Mouse (Mus musculus) neural tube, postnatal 0 days (tissue): Measurements from ENCODE around the gene B630019K06Rik. TPM values are rescaled to one million over a fixed set of nuclear protein-coding genes. Genes with fewer than 3 reads are reported as not detected.

Experiments
- polyA plus RNA-seq: library from polyadenylated mRNA; unstranded; fragments of >200 nt; fragmentation: Nextera tagmentation; extraction: Ambion mirVana; gene quantifications from 2 replicates; pipeline ENCODE4 v1.2.1, GENCODE M21; 2015

Gene B630019K06Rik
- 41.5 and 51.1 TPM in 2 replicates for polyA plus RNA-seq

DNA sequence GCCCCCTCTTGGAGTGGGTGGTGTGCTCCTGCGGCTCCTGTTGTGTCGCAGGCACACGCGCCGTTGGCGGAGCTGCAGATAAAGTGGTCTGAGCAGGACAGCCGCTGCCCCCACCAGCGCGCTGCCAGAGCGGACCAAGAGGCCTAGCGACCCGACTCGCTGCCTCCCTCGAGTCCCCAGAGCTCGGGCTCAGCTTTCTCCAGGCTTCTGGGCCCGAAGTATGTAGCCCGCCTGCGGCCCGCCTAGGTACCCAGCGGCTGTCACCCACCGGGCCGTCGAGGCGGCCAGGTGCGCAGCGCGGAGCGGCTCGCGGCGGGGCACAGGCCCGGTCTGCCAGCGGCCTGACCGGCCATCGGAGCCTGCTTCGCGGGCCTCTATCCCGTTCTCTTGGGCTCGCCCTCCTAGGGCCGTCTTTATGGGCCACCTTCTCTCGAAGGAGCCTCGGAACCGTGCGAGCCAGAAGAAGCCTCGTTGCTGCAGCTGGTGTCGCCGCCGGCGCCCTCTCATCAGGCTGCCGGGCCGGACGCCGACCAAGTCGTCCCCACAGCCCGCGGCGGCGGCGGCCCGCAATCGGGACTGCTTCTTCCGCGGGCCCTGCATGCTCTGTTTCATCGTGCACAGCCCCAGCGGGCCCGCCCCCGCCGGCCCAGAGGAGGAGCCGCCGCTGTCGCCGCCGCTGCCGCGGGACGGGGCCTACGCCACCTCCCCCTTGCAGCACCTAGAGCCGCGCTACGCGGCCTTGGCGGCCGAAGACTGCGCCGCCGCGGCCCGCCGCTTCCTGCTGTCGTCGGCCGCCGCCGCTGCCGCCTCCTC is at the start of gene B630019K06Rik:
Gene B630019K06Rik (plus strand): TSS at position 40 of the 813 bp plus-strand sequence.

DNA sequence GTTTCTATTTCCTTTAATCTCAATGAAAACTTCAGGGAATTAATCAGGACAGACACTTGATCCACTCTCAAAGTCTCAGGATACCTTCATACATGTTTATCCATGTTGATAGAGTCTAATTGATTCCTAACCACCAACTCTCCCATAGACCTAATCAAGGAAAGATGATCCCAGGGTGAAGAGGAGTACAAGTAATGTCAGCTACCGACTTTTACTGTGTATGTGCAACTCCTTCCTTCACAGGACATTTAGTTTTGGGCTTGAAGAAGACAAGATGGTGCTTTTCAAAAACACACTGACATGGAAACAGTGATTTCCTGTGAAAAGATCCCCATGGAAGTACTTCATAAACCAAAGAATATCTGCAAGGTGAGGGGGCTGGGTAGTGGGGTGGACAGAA is 48.5 kb upstream of the B630019K06Rik start, which contains the start of gene Gm6592:
Gene Gm6592 (plus strand): TSS at position 301 of the 400 bp plus-strand sequence.

DNA sequence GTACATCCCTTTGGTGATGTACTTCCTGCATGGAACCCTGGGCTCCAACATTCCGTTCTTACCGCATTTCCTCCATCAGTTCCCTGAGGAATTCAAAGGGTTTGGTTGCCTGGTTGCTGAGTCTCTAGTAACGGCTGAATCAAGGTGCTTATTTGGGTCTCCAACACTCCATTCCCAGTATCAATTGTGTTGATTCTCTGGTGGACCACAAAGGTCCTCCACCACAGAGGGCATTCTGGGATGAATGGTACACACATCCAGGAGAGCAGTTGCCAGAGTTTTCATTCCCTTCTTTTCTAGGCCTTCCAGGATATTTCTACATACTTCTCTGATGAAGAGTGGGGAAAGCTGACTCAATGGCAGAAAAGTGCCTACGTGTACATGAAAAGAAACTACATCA is 18.2 kb upstream of the B630019K06Rik start, which contains the start of gene Gm5751:
Gene Gm5751 (plus strand): TSS at position 301 of the 400 bp plus-strand sequence.

Other genes with a start within 250 kb of the B630019K06Rik start
- gene Ssxb8, start 201.5 kb upstream of the B630019K06Rik start, polyA plus RNA-seq: not detected in 2 replicates
- not detected in 2 replicates for gene Ssx9, start 143.9 kb upstream of the B630019K06Rik start, polyA plus RNA-seq
- gene Ssxb5, start 88.7 kb upstream of the B630019K06Rik start, polyA plus RNA-seq: not detected in 2 replicates
- not detected in 2 replicates for gene Gm6592, start 48.4 kb upstream of the B630019K06Rik start, polyA plus RNA-seq
- not detected in 2 replicates for gene Gm5751, start 18.1 kb upstream of the B630019K06Rik start, polyA plus RNA-seq
- gene Fthl17b, start 70.6 kb downstream of the B630019K06Rik start, polyA plus RNA-seq: not detected in 2 replicates
- not detected in 2 replicates for gene Fthl17c, start 84.2 kb downstream of the B630019K06Rik start, polyA plus RNA-seq
- gene Fthl17d, start 94.4 kb downstream of the B630019K06Rik start, polyA plus RNA-seq: not detected in 2 replicates
- gene Fthl17e, start 141.1 kb downstream of the B630019K06Rik start, polyA plus RNA-seq: not detected in 2 replicates
- not detected in 2 replicates for gene Fthl17f, start 170.6 kb downstream of the B630019K06Rik start, polyA plus RNA-seq
- gene 4930402K13Rik, start 212.2 kb downstream of the B630019K06Rik start, polyA plus RNA-seq: not detected in 2 replicates